Mouse (Mus musculus) forebrain, postnatal 0 days (tissue): ENCODE results near the gene Cse1l. TPM values are rescaled to one million over a fixed set of nuclear protein-coding genes. Genes with fewer than 3 reads are reported as not detected.
A peak's percentile ranks its signal among the peaks of the same experiment; 100 is the strongest.

Experiments used
- ATAC-seq: fragments of 200-750 bp; cut with Nextera tagmentation; 2 replicates; pipeline ENCODE4 v1.8.0; 2017; ENCODE audit warnings: mild to moderate bottlenecking, moderate library complexity
- DNase-seq: peaks from one replicate; pipeline ENCODE4 v3.0.0-alpha.2; 2015
- H3K27ac ChIP-seq: fragments of 300-500 bp; sonication (generic); 2 replicates; pipeline ENCODE4 v1.5.1; 2014; ENCODE audit warnings: low read depth, mild to moderate bottlenecking, antibody characterized with exemption, low read length, moderate library complexity, mixed read lengths
- H3K27me3 ChIP-seq: fragments of 300-500 bp; sonication (generic); 2 replicates; pipeline ENCODE4 v1.6.1; 2014; ENCODE audit warnings: mild to moderate bottlenecking, low read length, mixed read lengths; ENCODE audit not compliant: insufficient read depth
- H3K36me3 ChIP-seq: fragments of 300-500 bp; sonication (generic); 2 replicates; pipeline ENCODE4 v1.6.1; 2014; ENCODE audit warnings: mild to moderate bottlenecking, moderate library complexity; ENCODE audit not compliant: insufficient read depth
- H3K4me1 ChIP-seq: fragments of 300-500 bp; sonication (generic); 2 replicates; pipeline ENCODE4 v1.6.1; 2014; ENCODE audit warnings: antibody characterized with exemption; ENCODE audit not compliant: insufficient read depth
- H3K4me2 ChIP-seq: fragments of 300-500 bp; sonication (generic); 2 replicates; pipeline ENCODE4 v1.6.1; 2014; ENCODE audit warnings: low read depth, mild to moderate bottlenecking, moderate library complexity
- H3K4me3 ChIP-seq: fragments of 300-500 bp; sonication (generic); 2 replicates; pipeline ENCODE4 v1.5.1; 2014; ENCODE audit warnings: low read depth, low read length, mixed read lengths
- H3K9ac ChIP-seq: fragments of 300-500 bp; sonication (generic); 2 replicates; pipeline ENCODE4 v1.6.1; 2014; ENCODE audit warnings: mild to moderate bottlenecking
- H3K9me3 ChIP-seq: fragments of 300-500 bp; sonication (generic); 2 replicates; pipeline ENCODE4 v1.6.1; 2016; ENCODE audit warnings: low read length
- CTCF ChIP-seq: sonication (generic); IDR thresholded peaks from 2 replicates; pipeline ENCODE4 v1.5.1; 2016; ENCODE audit warnings: antibody characterized with exemption, control low read depth, low read depth
- WGBS: fragments of 180-500 bp; shearing (Covaris S2); extraction: QIAGEN DNeasy Blood & Tissue Kit; methylation state at CpG from one replicate; pipeline ENCODE4 v1.1.7; 2014; 5-methylcytosine and 5-hydroxymethylcytosine counted together
- polyA plus RNA-seq: library from polyadenylated mRNA; unstranded; fragments of >200 nt; fragmentation: Nextera tagmentation; extraction: Ambion mirVana; gene quantifications from 2 replicates; pipeline ENCODE4 v1.2.1, GENCODE M21; 2015
- total RNA-seq: library from RNA; depleted of rRNA; stranded (reverse); fragments of >200 nt; gene quantifications from 2 replicates; pipeline ENCODE4 v1.2.3, GENCODE M21; 2014

Cse1l gene
- total and polyA plus RNA-seq, 2 experiments from 2014 or later = 68.8 to 79.7 TPM

- no peak for TF ChIP-seq CTCF
- DNase-seq (no peak), ATAC-seq (no peak)
- H3K27ac ChIP-seq = no peak overlapping the region
- H3K27me3 ChIP-seq = no peaks in the 10 kb centered on the region
- H3K9ac ChIP-seq = no peak overlapping the region
- no peaks in the 10 kb centered on the region for H3K4me1 ChIP-seq
- no peak overlapping the region for H3K4me3 ChIP-seq
- 93% methylated on average over 6 of the region's 6 CpGs for WGBS
- no peak overlapping the region for H3K4me2 ChIP-seq
- peaks cover 60% of the 10 kb centered on the region for H3K36me3 ChIP-seq
- no peaks in the 10 kb centered on the region for H3K9me3 ChIP-seq
Observed at GRCm38 (mm10) chr2:166933943-166934342, 28.1 kb downstream of the Cse1l start.

GRCm38 (mm10) chr2:166934416-166934815 lies 28.6 kb downstream of the Cse1l start:
- Histone ChIP-seq H3K36me3 (peaks cover 55% of the 10 kb centered on the region), H3K9me3 (no peaks in the 10 kb centered on the region), H3K4me1 (no peaks in the 10 kb centered on the region), H3K4me3 (no peak overlapping the region), H3K9ac (no peak overlapping the region), H3K4me2 (no peak overlapping the region), H3K27ac (no peak overlapping the region), H3K27me3 (no peaks in the 10 kb centered on the region)
- 50% methylated on average over 5 of the region's 5 CpGs for WGBS
- DNase-seq = no peak
- ATAC-seq = no peak
- no peak for TF ChIP-seq CTCF

- no peak for TF ChIP-seq CTCF
- H3K4me3 ChIP-seq = no peak overlapping the region
- no peaks in the 10 kb centered on the region for H3K4me1 ChIP-seq
- H3K27ac ChIP-seq = no peak overlapping the region
- DNase-seq = no peak
- no peak overlapping the region for H3K9ac ChIP-seq
- WGBS = 90% methylated on average over 7 of the region's 7 CpGs
- no peaks in the 10 kb centered on the region for H3K27me3 ChIP-seq
- no peaks in the 10 kb centered on the region for H3K9me3 ChIP-seq
- ATAC-seq = no peak
- no peak overlapping the region for H3K4me2 ChIP-seq
- H3K36me3 ChIP-seq = peaks cover 57% of the 10 kb centered on the region
Observed at GRCm38 (mm10) chr2:166935582-166935981, 29.7 kb downstream of the Cse1l start.

- Histone ChIP-seq H3K4me2 (no peak overlapping the region), H3K4me1 (no peaks in the 10 kb centered on the region), H3K27me3 (no peaks in the 10 kb centered on the region), H3K36me3 (peaks cover 57% of the 10 kb centered on the region), H3K27ac (no peak overlapping the region), H3K4me3 (no peak overlapping the region), H3K9ac (no peak overlapping the region), H3K9me3 (no peaks in the 10 kb centered on the region)
- DNase-seq (no peak), ATAC-seq (no peak)
- WGBS = 80% methylated on average over 2 of the region's 2 CpGs
- TF ChIP-seq CTCF = no peak
Observed at GRCm38 (mm10) chr2:166936166-166936565, 30.3 kb downstream of the Cse1l start.

- H3K4me1 ChIP-seq = no peaks in the 10 kb centered on the region
- TF ChIP-seq CTCF = no peak
- ATAC-seq = no peak
Observed at GRCm38 (mm10) chr2:166943146-166943545, 37.3 kb downstream of the Cse1l start.

DNA sequence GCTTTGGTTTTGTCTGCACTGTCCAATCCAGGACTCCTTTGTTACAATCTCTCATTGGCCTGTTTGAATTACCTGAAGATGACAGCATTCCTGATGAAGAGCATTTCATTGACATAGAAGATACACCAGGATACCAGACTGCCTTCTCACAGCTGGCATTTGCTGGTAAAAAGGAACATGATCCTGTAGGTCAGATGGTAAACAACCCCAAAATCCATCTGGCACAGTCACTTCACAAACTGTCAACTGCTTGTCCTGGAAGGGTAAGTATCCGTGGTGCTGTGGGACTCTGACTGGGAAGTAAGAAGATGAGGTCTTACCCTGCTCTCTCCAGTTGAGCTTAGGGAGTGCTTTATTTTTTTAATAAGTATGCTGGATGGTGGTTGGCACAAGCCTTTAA lies 38.5 kb downstream of the Cse1l start:
- DNase-seq (no peak), ATAC-seq (no peak)
- Histone ChIP-seq H3K27me3 (no peaks in the 10 kb centered on the region), H3K36me3 (peaks cover 76% of the 10 kb centered on the region), H3K9ac (no peak overlapping the region), H3K9me3 (no peaks in the 10 kb centered on the region), H3K27ac (no peak overlapping the region), H3K4me3 (no peak overlapping the region), H3K4me2 (no peak overlapping the region), H3K4me1 (no peaks in the 10 kb centered on the region)
- TF ChIP-seq CTCF = no peak
- 74% methylated on average over 1 of the region's 1 CpGs for WGBS

More at GRCm38 (mm10) chr2:166943146-166943545, 37.3 kb downstream of the Cse1l start:
- peaks cover 66% of the 10 kb centered on the region for H3K36me3 ChIP-seq
- no peak overlapping the region for H3K27ac ChIP-seq
- H3K27me3 ChIP-seq = no peaks in the 10 kb centered on the region
- WGBS = 83% methylated on average over 2 of the region's 2 CpGs
- DNase-seq = no peak
- H3K4me3 ChIP-seq = no peak overlapping the region
- H3K4me2 ChIP-seq = no peak overlapping the region
- no peaks in the 10 kb centered on the region for H3K9me3 ChIP-seq
- no peak overlapping the region for H3K9ac ChIP-seq

GRCm38 (mm10) chr2:166945456-166945855 lies 39.6 kb downstream of the Cse1l start:
- ATAC-seq (no peak), DNase-seq (peak; percentile 35)
- peaks cover 81% of the 10 kb centered on the region for H3K36me3 ChIP-seq
- no peaks in the 10 kb centered on the region for H3K9me3 ChIP-seq
- 62% methylated on average over 4 of the region's 4 CpGs for WGBS
- no peak overlapping the region for H3K4me3 ChIP-seq
- no peaks in the 10 kb centered on the region for H3K27me3 ChIP-seq
- TF ChIP-seq CTCF = peak; percentile 52
- no peak overlapping the region for H3K4me2 ChIP-seq
- no peak overlapping the region for H3K9ac ChIP-seq
- no peak overlapping the region for H3K27ac ChIP-seq
- H3K4me1 ChIP-seq = no peaks in the 10 kb centered on the region

DNA sequence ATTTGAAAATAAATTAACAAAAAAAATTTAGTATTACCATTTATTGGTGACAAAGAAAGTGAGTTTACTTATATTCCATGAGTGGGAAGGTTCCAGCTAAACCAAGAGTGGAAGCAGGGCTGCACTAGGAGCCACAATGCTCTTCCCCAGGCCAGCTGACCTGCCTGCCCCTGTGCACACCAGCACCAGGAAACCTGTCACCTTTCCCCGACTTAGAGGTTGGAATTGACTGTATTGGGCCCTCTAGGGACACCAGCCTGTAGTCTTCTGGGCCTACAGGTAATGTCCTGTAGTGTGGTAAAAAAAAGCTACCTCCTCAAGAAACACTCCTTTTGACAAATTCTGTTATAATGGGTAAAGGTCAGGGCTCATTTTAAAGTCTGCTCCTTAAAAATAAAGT lies 42.4 kb downstream of the Cse1l start:
- Histone ChIP-seq H3K9me3 (no peaks in the 10 kb centered on the region), H3K27me3 (no peaks in the 10 kb centered on the region), H3K27ac (no peak overlapping the region), H3K4me2 (no peak overlapping the region), H3K9ac (no peak overlapping the region), H3K4me1 (no peaks in the 10 kb centered on the region), H3K36me3 (peaks cover 83% of the 10 kb centered on the region), H3K4me3 (no peak overlapping the region)
- no peak for ATAC-seq
- TF ChIP-seq CTCF = no peak
- WGBS = 74% methylated on average over 1 of the region's 1 CpGs
- DNase-seq = no peak
